Mouse (Mus musculus) MEL (cell line): Measurements from ENCODE around the gene Comp. TPM values are rescaled to one million over a fixed set of nuclear protein-coding genes. Genes with fewer than 3 reads are reported as not detected.

Experiments used
- DNase-seq: peaks from one replicate; pipeline ENCODE4 v3.0.0; 2011; ENCODE audit warnings: low read depth, low spot score
- H3K27ac ChIP-seq: 2 replicates; pipeline ENCODE4 v1.5.1; 2012; ENCODE audit warnings: low read depth, mild to moderate bottlenecking, control low read depth, low read length, moderate library complexity; ENCODE audit not compliant: control insufficient read depth
- H3K27me3 ChIP-seq, 2 experiments: fragments of 150-350 bp in 1 of 2; sonication (generic) in 1 of 2; 2 replicates each; pipeline ENCODE4 v1.6.1; 2012; ENCODE audit warnings: low read length in 2 of 2, mild to moderate bottlenecking in 2 of 2, improper control_type of control experiment in 1 of 2, moderate library complexity in 1 of 2; ENCODE audit not compliant: insufficient read depth in 2 of 2, control insufficient read depth in 1 of 2
- H3K36me3 ChIP-seq, 2 experiments: 2 replicates each; pipeline ENCODE4 v1.6.1; 2012 to 2014; ENCODE audit warnings: low read length in 2 of 2, improper control_type of control experiment in 1 of 2, inconsistent platforms in 1 of 2, mild to moderate bottlenecking in 1 of 2; ENCODE audit not compliant: insufficient read depth in 2 of 2, control insufficient read depth in 1 of 2
- H3K4me1 ChIP-seq, 2 experiments: fragments of 150-350 bp in 1 of 2; sonication (generic) in 1 of 2; 2 replicates each; pipeline ENCODE4 v1.6.1; 2012; ENCODE audit warnings: low read length in 2 of 2, improper control_type of control experiment in 1 of 2, mild to moderate bottlenecking in 1 of 2; ENCODE audit not compliant: insufficient read depth in 2 of 2, control insufficient read depth in 1 of 2
- H3K4me3 ChIP-seq, 2 experiments: fragments of 150-350 bp in 1 of 2; sonication (generic) in 1 of 2; 2 replicates each; pipeline ENCODE4 v1.5.1; 2012; ENCODE audit warnings: low read depth in 2 of 2, low read length in 2 of 2, mild to moderate bottlenecking in 2 of 2, moderate library complexity in 2 of 2, control low read depth in 1 of 2, improper control_type of control experiment in 1 of 2; ENCODE audit not compliant: control insufficient read depth in 1 of 2, insufficient read depth in 1 of 2
- H3K79me2 ChIP-seq: 2 replicates; pipeline ENCODE4 v1.6.1; 2012; ENCODE audit warnings: mild to moderate bottlenecking, low read length, moderate library complexity; ENCODE audit not compliant: control insufficient read depth, poor library complexity, insufficient read depth
- H3K9ac ChIP-seq: 2 replicates; pipeline ENCODE4 v1.6.1; 2012; ENCODE audit warnings: low read depth, mild to moderate bottlenecking, control low read depth, low read length, moderate library complexity; ENCODE audit not compliant: control insufficient read depth, poor library complexity, severe bottlenecking
- H3K9me3 ChIP-seq: fragments of 150-350 bp; sonication (generic); replicated peaks from 2 replicates; pipeline ENCODE4 v1.6.1; 2012; ENCODE audit warnings: mild to moderate bottlenecking, low read length, improper control_type of control experiment, moderate library complexity; ENCODE audit not compliant: insufficient read depth
- CTCF ChIP-seq, 3 experiments: IDR thresholded peaks in 2 of 3; conservative IDR thresholded peaks in 1 of 3; 2 replicates each; pipeline ENCODE4 v1.5.1; 2011 to 2012; ENCODE audit warnings: low read length in 3 of 3, low read depth in 2 of 3, mild to moderate bottlenecking in 2 of 3, improper control_type of control experiment in 1 of 3, inconsistent platforms in 1 of 3, mixed read lengths in 1 of 3, moderate library complexity in 1 of 3; ENCODE audit not compliant: control insufficient read depth in 1 of 3, insufficient read depth in 1 of 3, poor library complexity in 1 of 3, severe bottlenecking in 1 of 3
- E2F4 ChIP-seq: IDR thresholded peaks from 2 replicates; pipeline ENCODE4 v1.6.1; 2011; ENCODE audit warnings: low read depth, low read length, improper control_type of control experiment, borderline replicate concordance
- EP300 ChIP-seq, 2 experiments: IDR thresholded peaks; 2 replicates each; pipeline ENCODE4 v1.6.1; 2011; ENCODE audit warnings: improper control_type of control experiment in 2 of 2, low read length in 2 of 2, low read depth in 1 of 2, mild to moderate bottlenecking in 1 of 2
- JUND ChIP-seq: IDR thresholded peaks from 2 replicates; pipeline ENCODE4 v1.6.1; 2011; ENCODE audit warnings: low read depth, mild to moderate bottlenecking, improper control_type of control experiment, low read length
- MYB ChIP-seq: IDR thresholded peaks from 2 replicates; pipeline ENCODE4 v1.6.1; 2011; ENCODE audit warnings: mild to moderate bottlenecking, low read depth, low read length, improper control_type of control experiment
- POLR2AphosphoS2 ChIP-seq: IDR thresholded peaks from 2 replicates; pipeline ENCODE4 v1.6.1; 2011; ENCODE audit warnings: low read length, improper control_type of control experiment
- TAL1 ChIP-seq: IDR thresholded peaks from 2 replicates; pipeline ENCODE4 v1.6.1; 2012; ENCODE audit warnings: mild to moderate bottlenecking, inconsistent platforms, low read length, moderate library complexity, mixed read lengths
- USF1 ChIP-seq: IDR thresholded peaks from 2 replicates; pipeline ENCODE4 v1.6.1; 2014; ENCODE audit warnings: low read depth, mild to moderate bottlenecking, inconsistent platforms, low read length, improper control_type of control experiment, moderate library complexity
- USF2 ChIP-seq, 2 experiments: IDR thresholded peaks; 2 replicates each; pipeline ENCODE4 v1.6.1; 2011 to 2012; ENCODE audit warnings: improper control_type of control experiment in 2 of 2, low read length in 2 of 2, borderline replicate concordance in 1 of 2, inconsistent platforms in 1 of 2, low read depth in 1 of 2, mild to moderate bottlenecking in 1 of 2; ENCODE audit not compliant: insufficient read depth in 1 of 2
- ZMIZ1 ChIP-seq: IDR thresholded peaks from 2 replicates; pipeline ENCODE4 v1.6.1; 2012; ENCODE audit warnings: low read depth, mild to moderate bottlenecking, inconsistent platforms, low read length, improper control_type of control experiment, moderate library complexity
- ZNF384 ChIP-seq: IDR thresholded peaks from 2 replicates; pipeline ENCODE4 v1.6.1; 2012; ENCODE audit warnings: low read depth, mild to moderate bottlenecking, inconsistent platforms, low read length, improper control_type of control experiment
- polyA plus RNA-seq, 2 experiments: library from polyadenylated mRNA; stranded (reverse) in 1 of 2; unstranded in 1 of 2; fragments of >175 nt in 1 of 2; fragments of >200 nt in 1 of 2; gene quantifications; 2 replicates each; pipeline versions ENCODE4 v1.2.1 to v1.2.4; 2012; ENCODE audit warnings: low replicate concordance in 2 of 2, low read depth in 1 of 2; ENCODE audit not compliant: insufficient read length in 2 of 2, insufficient read depth in 1 of 2, missing spikeins in 1 of 2
- total RNA-seq: library from RNA; depleted of rRNA; stranded (reverse); fragments of 300-350 nt; gene quantifications from 2 replicates; pipeline ENCODE4 v1.2.3, GENCODE M21; 2012

Comp gene
- total and polyA plus RNA-seq, 3 experiments = 0.54 TPM; not detected in 2

DNA sequence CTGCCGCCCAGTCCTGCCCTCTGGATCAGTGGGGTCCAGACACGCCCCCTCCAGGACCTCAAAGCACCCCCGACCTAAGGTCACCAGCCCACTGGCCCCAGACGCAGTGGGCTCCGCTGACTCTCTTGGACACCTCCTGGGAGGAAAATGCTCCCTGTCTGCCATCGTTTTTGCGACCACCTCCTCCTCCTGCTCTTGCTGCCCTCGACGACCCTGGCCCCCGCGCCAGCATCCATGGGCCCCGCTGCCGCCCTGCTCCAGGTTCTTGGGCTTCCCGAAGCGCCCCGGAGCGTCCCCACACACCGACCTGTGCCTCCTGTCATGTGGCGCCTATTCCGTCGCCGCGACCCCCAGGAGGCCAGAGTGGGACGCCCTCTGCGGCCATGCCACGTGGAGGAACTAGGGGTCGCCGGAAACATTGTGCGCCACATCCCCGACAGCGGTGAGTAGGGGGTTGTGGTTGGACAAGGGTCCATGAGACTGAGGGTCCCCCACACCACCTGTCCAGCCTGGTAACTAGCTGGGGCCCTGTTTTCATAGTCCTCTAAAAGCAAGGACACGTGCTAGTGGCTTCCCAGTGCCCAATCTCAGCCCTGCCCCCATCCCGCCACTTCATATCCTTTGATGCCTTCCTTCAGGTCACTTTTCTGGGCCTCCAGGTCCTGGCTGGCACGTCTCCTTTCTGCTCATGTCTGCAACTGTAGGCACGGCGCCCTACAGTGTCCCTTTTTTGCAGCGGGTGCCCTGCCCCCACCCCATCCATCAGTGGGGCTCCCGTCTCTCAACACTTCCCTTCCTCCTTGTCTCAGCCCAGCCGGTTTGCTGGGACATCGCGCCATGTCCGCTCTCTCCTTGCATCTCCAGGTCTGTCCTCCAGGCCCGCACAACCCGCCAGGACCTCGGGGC, 43.3 kb upstream of the Comp start:
- H3K27ac ChIP-seq = no peak overlapping the region
- H3K79me2 ChIP-seq = no peaks in the 10 kb centered on the region
- peaks cover 13% of the 10 kb centered on the region in 2 experiments for H3K4me1 ChIP-seq
- DNase-seq = no peak
- TF ChIP-seq USF1 (no peak), JUND (no peak), EP300 (IDR thresholded peaks at IDR 0.05; ENCODE audit: low read depth in 1 of 2, low read length in 2 of 2) (no peak), POLR2AphosphoS2 (peak; percentile 33; the same call in 1 of the 2 replicates), USF2 (IDR thresholded peaks at IDR 0.05; ENCODE audit: borderline replicate concordance in 1 of 2, insufficient read depth in 1 of 2, low read depth in 1 of 2, low read length in 2 of 2) (no peak), MYB (no peak)
- TF ChIP-seq, all 39 proteins: peak for 1
- no peak overlapping the region for H3K4me3 ChIP-seq
- H3K9ac ChIP-seq = no peak overlapping the region
- H3K36me3 ChIP-seq = peaks cover 10 to 12% of the 10 kb centered on the region in 2 experiments
- H3K9me3 ChIP-seq = no peaks in the 10 kb centered on the region
- H3K27me3 ChIP-seq = no peaks in the 10 kb centered on the region

- no peaks in the 10 kb centered on the region for H3K27me3 ChIP-seq
- peaks cover 13% of the 10 kb centered on the region in 2 experiments for H3K4me1 ChIP-seq
- DNase-seq = no peak
- no peaks in the 10 kb centered on the region for H3K9me3 ChIP-seq
- no peak overlapping the region for H3K27ac ChIP-seq
- H3K9ac ChIP-seq = no peak overlapping the region
- peaks cover 10 to 16% of the 10 kb centered on the region in 2 experiments for H3K36me3 ChIP-seq
- H3K79me2 ChIP-seq = no peaks in the 10 kb centered on the region
- no peak overlapping the region for H3K4me3 ChIP-seq
- TF ChIP-seq JUND (no peak), TAL1 (no peak), USF1 (no peak), ZNF384 (no peak), CTCF (IDR thresholded peaks at IDR 0.05 in 2 of 3, conservative IDR thresholded peaks at IDR 0.05 in 1 of 3; ENCODE audit: control insufficient read depth in 1 of 3, insufficient read depth in 1 of 3, low read depth in 2 of 3, low read length in 3 of 3, poor library complexity in 1 of 3, severe bottlenecking in 1 of 3) (0 out of 6 replicates have a peak, but pooled peaks of 1 of the 3 experiments have one; percentile 1), E2F4 (no peak), EP300 (IDR thresholded peaks at IDR 0.05; ENCODE audit: low read depth in 1 of 2, low read length in 2 of 2) (no peak), USF2 (IDR thresholded peaks at IDR 0.05; ENCODE audit: borderline replicate concordance in 1 of 2, insufficient read depth in 1 of 2, low read depth in 1 of 2, low read length in 2 of 2) (no peak)
Measured at GRCm38 (mm10) chr8:70330741-70331364, 42.5 kb upstream of the Comp start.

- DNase-seq = no peak
- peaks cover 10 to 17% of the 10 kb centered on the region in 2 experiments for H3K36me3 ChIP-seq
- peaks cover 13% of the 10 kb centered on the region in 2 experiments for H3K4me1 ChIP-seq
Measured at GRCm38 (mm10) chr8:70331526-70331925, 41.8 kb upstream of the Comp start.

More at GRCm38 (mm10) chr8:70331526-70331925, 41.8 kb upstream of the Comp start:
- H3K4me3 ChIP-seq = no peak overlapping the region
- TF ChIP-seq USF1 (no peak), ZMIZ1 (0 out of 2 replicates have a peak, but pooled peaks have one; percentile 27)
- no peak overlapping the region for H3K27ac ChIP-seq
- no peaks in the 10 kb centered on the region for H3K9me3 ChIP-seq
- no peaks in the 10 kb centered on the region for H3K79me2 ChIP-seq
- no peaks in the 10 kb centered on the region for H3K27me3 ChIP-seq
- H3K9ac ChIP-seq = no peak overlapping the region
